Mouse (Mus musculus) left cerebral cortex, postnatal 10 days (tissue): ENCODE data around the gene Gm10320. TPM values are rescaled to one million over a fixed set of nuclear protein-coding genes. Genes with fewer than 3 reads are reported as not detected.

ENCODE experiments used
- DNase-seq, 2 experiments: peaks; one replicate each; pipeline ENCODE4 v3.0.0; 2021 to 2022; ENCODE audit warnings: low spot score in 2 of 2, mixed read lengths in 1 of 2; ENCODE audit errors: extremely low spot score in 1 of 2
- intact Hi-C: fragments of 180-260 bp; cut with DNase I; formaldehyde crosslinking; loops from one replicate; pipeline ENCODE4 v1.15.1; 2025
- total RNA-seq, 2 experiments: library from RNA; stranded (reverse); gene quantifications; 2 replicates each; pipeline ENCODE4 v1.2.3; 2021

Gene Gm10320
- total RNA-seq, 2 experiments from 2014 or later: not detected

DNA sequence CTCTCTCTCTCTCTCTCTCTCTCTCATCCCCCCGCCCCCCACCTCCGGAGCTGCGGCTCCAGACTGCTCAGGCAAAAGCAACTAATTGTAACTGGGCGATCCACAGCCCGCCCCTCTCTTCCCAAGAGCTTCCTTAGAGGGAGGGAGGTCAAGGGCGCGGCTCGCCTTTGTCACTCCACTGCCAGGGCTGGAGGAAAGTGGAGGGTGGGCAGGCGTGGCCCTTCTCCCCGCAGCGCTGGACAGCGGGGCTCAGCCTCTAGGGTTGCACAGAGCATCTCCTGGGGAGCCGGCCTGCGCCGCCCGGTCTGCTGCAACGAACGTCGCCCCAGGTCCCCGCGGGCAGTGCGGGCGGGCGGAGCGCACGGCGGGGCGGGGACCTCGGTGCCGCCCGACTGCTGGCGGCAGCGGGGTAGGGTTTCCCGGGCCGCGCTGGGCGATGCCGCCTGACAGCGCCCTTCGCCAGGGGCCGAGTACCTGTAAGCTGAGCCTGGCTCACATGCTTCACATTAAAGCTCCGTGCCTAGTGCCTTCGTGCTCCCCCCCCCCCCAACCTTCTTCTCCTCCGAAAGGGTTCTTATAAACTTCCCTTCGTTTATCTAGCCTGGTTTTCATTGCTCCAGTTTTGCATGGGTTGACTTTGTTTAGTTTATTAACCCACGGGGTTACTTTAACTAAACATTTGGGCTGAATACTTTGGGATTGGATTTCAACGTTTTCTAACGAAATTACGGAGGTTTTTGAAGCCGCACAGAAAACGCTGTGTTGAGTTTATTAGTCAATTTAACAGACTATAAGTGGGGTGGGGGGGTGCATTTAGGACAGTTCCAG lies 13.1 kb upstream of the Gm10320 start:
- intact Hi-C loops: loop anchor here (2.0 to 5.0 kb wide), 2 partner anchors 67 to 148 kb away; no protein-coding TSS in a partner anchor

DNA sequence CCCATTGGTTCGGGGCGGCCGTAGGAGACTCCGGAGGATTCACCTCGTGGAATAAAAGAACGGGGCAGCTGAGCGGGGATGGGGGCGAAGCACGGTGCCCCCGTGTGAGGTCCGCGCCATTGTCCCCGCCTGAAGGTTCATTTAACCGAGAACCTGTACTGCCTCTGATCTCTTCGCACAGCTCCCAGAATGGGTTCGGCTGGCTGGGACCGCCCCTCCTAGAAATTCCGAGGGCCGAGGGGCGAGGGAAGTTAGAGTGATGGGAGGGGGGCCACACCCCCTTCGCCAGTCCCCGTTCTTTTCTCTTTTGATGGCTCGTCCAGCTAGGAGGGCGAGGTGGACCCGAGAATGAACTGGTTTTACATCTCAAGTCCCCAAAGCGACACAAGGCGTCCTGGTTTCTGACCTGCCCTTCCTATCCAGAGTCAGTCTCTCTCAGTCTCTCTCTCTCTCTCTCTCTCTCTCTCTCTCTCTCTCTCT lies 12.4 kb upstream of the Gm10320 start:
- DNase-seq: peak in 1 of 2 experiments; percentile 57
- intact Hi-C loops: loop anchor here (2.0 to 5.0 kb wide), 2 partner anchors 68 to 147 kb away; no protein-coding TSS in a partner anchor

More for the DNA sequence above, 13.1 kb upstream of the Gm10320 start:
- DNase-seq: peak in 1 of 2 experiments; percentile 71

DNA sequence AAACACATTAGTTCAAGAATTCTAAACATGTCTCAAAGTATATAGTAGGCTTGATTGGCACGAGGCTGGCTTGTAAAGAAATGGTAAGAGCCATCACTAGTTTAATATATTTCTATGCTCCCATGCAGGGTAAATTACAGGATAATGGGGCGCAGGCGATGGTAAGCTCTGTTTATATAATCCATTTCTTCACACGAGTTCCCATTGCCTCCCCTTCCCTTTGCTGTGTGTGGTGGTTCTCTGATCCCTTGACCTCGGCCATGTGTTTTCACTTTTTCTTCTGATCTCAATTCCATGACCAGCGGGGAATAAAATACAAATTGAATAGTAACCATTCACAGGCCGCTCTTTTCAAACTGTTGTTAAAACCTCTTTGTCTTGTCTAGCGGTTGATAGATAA lies 11.8 kb upstream of the Gm10320 start:
- intact Hi-C loops: loop anchor here (5.0 kb wide), 1 partner anchor 69 kb away; no protein-coding TSS in a partner anchor
- no peak for DNase-seq

DNA sequence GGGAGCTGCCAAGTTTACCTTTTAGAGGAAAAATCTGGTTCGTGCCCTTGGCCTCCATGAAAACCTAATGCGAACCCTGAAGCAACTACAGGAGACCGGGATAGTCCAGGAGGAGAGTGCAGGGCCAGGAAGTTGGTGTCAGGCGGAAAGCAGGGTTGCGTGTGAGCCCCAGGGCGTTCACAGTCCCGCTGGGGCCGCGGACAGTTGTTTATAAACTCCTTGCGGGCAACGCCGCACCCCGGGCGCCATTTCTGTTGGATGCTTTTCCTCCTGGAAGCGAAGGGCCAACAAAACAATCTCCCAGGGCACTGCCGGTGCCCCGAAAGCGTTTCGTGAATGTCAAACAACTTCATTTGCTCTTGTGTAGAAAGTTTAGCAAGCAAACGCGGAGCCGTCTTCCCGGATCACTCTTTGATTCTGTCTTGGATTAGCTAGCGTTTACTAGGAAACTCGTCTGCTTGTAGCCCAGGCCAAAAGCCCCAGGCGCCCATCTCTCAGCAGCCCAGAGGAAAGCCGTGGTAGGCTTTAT lies 11.1 kb upstream of the Gm10320 start:
- intact Hi-C loops: loop anchor here (5.0 kb wide), 1 partner anchor 69 kb away; no protein-coding TSS in a partner anchor
- no peak for DNase-seq

DNA sequence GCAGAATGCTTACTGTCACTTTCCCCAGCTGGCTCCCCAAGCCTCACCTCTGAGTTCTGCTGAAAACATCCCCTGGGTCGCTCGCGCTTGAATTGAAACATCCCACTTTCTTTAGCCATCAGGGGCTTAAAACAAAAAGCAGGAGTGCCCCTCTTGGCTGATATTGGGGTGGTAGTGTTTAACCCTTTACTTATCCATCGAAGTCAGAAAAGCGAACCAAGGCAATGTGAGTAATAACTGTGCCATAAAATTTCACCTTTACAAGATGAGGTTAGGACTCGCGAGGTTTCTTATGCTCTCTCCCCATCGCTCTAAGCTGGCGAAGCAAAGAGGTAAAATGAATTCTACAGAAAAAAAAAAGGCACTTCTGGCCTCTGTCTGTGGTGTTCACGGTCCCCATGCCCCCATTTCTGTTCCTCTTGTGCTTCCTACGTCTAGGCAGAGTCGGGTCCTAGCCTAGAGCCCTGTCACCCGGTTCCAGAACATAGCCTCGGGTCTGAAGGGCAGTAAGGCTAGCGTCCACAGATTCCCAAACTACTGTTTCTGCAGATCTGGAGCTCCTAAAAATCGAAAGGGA lies 10.5 kb upstream of the Gm10320 start:
- DNase-seq: no peak
- intact Hi-C loops: loop anchor here (5.0 kb wide), 1 partner anchor 70 kb away; no protein-coding TSS in a partner anchor

DNA sequence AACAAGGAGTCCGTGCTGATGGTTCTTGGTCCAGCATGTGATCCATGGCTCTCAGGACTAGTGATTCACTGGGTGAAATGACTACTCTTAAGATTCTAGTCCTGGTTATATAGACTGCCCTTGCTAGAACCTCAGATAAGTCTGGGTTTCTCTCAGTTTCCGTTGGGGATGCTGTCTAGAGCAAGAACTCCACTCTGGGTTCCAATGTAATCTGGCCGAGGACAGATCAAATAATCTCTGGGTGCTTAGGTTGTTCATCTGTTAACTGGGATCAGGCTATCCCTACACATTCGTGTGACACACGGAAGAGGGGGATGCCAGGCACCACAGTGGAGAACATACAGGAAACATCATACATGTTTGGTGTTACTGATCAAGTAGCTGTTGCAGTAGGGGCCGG lies 9.5 kb upstream of the Gm10320 start:
- DNase-seq: no peak
- intact Hi-C loops: loop anchor here (2.0 to 5.0 kb wide), 2 partner anchors 71 to 85 kb away; no protein-coding TSS in a partner anchor

DNA sequence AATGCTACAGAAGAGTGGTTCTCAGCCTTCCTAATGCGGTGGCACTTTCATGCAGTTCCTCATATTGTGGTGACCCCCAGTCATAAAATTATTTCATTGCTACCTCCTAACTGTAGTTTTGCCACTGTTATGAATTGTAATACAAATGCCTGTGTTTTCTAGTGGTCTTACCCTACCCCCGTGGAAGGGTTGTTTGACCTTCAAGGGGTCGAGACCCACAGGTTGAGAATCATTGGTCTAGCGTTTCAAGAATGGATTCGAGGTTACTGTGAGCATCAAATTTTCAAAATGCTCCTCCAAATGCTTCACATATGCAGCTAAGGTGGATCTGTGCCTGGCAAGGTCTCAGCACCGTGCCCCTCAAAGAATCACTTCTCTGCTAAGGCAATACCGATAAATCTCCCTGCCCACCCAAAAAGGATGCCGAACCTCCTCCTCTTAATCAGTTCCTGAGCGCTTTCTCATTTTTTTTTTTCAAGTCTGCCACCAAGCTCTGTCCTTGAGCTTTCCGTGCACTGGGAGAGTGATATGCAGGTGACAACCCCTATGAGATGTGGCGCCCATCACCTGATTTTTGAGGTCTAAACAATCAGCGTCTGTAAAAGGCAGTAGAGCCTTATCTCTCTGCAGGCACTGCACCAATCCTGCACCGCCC lies 8.8 kb upstream of the Gm10320 start:
- intact Hi-C loops: loop anchor here (2.0 to 5.0 kb wide), 2 partner anchors 72 to 86 kb away; no protein-coding TSS in a partner anchor
- DNase-seq: no peak

DNA sequence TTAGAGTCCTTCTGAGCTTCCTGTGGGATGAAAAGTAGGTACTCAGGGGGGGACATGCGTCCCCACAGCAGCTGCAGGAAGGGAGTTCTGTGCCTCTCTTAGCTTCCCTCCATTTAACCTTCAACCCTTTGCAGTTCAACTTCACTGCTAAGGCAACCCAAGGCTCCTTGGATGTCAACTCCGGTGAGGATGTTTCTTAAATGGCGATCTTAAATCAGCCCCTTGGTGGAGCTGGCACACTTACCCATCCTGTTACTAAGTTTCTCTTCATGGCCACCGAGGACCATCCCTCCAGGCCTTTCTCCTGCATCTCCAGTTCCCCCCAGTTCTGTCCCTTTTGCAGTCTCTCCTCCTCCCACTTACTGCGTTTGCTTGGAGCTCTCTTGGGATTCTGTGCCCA lies 6.8 kb upstream of the Gm10320 start:
- no peak for DNase-seq
- intact Hi-C loops: no loop called here

DNA sequence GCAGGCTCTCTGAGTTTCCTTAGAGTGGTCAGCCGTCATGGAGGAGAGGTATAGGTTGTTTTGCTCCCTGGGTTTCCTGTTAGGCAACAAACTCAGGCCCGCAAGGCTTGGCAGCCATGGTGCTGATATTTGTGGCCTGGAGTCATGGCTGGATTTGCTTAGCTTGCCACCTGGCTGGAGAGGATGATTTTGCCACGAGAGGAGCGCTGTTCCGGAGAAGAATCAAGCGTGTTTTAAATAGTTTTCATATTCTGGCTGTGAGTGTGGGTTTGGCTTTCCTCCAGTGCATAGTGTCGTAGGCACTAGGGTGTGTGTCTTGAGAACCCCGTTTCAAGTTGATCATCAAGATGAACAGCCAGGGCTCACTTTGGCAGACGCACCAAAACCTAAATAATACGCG lies 6.3 kb upstream of the Gm10320 start:
- intact Hi-C loops: no loop called here
- DNase-seq: no peak

DNA sequence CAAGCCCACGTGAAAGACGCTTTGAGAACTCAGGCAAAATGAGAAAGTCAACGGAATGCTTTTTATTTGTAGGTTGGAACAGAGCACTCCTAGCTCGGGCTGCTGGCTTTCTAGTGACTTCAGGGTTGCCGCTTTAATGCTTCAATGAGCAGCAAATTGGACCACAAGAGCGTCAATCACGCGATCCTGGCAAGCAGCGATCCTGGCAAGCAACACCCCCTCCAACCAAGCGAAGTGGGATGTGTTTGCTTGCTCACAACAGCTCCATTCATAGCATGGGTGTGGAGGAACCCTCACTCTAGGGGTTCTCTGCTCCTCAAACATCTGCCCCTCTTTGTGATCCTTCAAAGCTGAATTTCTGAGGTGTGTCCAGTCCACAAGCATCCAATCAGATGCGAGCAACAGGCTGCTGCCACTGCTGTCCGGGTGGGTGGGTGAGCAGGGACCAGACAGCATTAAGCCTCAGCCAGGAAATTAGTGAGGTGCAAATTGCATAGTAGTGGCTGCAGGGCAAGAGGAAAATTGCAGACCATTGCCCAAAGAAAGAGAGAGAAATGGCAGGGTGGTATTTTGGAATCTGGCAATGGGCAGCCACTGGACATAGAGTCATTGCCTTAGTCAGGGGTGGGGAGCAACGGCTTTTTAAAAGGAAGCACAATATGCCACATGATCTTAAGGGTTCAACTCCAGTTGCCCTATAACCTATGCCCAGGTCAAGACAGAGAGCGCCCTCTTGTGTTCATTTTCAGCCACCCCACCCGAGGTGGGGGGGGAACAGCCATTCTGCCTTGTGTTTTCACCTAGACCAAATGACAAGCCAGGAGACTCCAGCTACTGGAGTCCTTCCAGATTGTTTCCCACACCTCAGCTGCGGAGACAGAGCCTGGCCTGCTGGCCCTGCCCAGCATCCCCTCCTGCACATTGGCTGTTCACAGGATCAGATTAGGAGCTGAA lies 5.4 kb upstream of the Gm10320 start:
- intact Hi-C loops: no loop called here
- no peak for DNase-seq

DNA sequence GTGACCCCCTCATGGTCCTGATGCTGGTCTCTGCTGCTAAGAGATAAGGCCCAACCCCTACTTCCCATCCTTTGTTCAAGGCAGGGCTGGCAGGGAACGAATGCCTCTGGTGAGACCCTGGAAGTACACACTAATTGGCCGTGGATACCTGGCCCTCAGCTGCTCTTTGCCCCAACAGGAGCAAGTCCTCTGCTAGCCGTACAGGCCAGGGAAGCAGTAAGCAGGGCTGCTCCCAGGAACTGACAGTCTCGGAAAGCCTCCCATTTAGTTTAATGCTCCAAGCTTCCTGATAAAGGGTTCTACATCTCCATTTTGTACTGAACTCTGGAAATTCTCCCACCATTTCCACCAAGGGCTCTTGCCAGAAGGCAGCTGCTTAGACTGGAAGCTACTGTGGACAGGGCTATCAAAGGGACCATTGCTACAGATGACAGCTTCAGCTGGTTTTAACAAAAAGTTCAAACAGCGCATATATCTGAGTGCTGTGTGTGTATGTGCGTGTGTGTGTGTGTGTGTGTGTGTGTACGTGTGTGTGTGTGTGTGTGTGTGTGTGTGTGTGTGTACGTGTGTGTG lies 2.8 kb upstream of the Gm10320 start:
- DNase-seq: no peak
- intact Hi-C loops: no loop called here

DNA sequence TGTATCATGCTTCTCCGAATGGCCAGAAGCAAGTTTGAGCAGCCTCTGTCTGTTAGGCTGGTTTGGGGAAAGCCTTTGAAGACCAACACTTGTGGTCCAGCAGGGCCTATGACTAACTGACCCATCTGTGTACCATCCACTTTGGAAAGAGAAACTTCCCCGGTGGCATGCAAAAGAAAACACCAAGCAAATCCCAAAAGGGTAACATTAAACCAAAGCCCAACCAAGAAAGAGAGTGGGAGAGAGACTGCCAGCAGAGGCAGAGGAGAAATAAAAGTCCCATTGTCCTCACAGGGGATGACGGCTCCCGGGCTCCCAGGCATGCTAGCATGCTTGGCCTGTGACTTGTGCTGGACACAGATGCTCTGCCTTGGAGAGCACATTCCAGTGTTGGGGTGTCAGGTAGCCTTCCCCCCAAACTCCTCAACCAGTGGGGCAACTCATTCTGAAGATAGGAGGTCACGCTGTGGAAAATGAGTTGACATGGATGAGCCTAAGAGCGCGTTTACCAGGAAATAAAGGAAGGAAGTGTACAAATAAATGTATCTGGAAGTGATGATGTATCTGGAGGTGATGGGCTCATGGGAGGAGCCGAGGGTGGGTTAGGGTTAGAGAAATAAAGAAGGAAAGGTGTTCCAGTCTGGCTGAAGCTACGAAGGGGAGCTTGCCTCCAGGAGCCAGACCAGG lies 911 bp upstream of the Gm10320 start:
- intact Hi-C loops: no loop called here
- no peak for DNase-seq

DNA sequence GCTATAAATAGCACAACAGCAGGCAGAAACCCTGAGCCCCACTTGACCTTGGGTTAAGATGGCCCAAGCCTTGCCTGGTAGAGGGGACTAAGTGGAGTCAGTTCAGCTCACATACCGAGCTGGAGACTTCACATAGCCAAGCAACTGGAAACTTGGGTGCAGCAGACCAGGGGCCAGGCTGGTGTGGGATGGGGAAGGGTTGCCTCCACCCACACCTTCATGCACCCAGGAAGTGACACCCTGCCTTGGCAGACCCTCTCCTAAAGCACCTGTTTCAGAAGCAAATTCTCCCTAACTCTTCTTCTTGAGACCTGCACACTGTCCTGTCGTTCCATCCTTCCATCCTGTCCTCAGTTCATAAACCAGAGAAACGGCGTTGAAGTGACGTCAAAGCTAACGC lies 5.1 kb downstream of the Gm10320 start:
- intact Hi-C loops: no loop called here
- DNase-seq: no peak

DNA sequence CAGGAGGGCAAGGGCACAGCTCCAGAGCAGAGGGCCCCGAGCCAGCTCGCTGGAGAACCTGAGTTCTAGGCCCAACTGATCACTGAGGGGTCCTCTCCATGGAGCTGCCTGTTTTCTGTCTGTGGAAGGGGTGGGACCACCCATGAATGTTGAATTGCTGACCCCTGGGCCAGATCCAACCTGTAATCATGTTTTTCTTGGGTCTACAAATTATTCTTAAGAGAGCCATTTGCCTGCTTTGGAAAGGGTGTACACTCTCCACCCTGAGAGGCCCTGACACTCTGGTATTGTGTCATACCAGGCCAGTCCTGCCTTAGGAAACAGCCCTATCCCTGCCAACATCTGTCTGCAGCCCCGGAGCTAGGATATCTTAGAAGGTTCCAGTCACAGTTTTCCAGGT lies 5.6 kb downstream of the Gm10320 start:
- DNase-seq: no peak
- intact Hi-C loops: no loop called here

DNA sequence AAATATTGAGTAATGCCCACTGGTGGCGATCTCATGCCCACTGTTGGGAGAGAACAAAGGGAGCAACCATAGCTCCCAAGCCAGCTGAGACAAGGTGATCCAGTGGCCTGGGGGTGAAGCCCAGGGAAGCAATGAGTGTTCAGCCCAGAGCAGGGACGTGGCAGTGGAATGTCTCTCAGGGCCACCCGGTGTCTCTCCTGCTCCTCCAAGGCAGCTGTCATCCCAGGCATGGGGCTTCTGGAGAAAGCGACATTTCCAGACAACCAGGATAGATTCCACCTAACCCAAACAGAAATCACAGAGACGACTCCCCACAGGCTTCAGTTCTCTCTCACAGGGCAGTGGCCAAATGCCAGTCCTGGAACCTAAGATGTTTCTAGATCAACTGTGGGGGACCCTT lies 6.4 kb downstream of the Gm10320 start:
- peak in 1 of 2 experiments; percentile 49 for DNase-seq
- intact Hi-C loops: no loop called here

DNA sequence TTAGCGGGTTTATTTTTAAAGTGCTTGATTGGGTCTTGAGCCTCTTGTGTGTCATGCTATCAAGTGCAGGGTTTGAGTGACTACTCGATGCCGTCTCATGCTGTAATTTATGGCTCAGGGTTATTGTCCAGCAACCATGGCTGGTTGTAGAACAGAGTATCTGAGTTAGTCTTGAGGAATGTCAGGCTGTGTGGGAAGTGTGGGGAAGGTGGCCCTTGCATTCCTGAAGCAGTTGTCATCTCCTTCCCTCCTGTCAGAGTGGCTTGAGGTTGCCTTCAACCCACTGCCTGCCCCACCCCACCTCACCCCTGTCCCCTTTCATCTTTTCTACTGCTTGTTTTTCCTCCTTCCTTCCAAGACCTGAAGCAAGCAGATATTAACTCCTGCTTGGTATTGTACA lies 13.8 kb downstream of the Gm10320 start:
- DNase-seq: no peak
- intact Hi-C loops: no loop called here

DNA sequence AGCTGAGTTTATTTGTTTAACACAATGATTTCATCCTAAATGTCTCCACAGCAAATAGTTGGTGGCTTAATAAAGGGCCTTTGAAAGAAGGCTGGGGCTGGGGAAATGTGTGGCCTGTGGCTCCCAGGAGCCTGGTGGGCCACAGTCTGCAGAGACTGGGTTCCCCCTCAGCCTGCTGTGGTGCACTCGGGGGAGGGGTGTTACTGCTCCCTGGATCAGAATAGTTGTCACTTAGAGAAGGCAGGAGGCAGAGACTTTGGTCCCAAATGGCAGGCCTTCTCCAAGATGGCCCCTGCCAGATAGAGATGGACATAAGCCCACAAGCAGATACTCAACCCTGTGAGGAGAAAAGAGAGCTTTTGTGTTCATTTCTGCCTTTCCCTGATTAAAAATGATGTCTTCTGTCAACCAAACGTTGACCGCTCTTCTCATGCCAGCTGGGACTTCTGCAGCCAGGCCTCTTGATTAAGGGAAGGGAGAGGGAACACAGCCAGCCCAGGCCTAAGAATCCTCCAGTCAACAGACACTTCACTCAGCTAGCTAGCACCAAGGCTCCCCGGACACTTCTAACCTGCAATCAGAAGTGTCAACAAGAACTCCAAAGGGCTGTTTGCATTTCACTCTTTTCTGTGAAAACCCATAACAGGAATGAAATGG lies 14.8 kb downstream of the Gm10320 start:
- intact Hi-C loops: no loop called here

More for the DNA sequence above, 14.8 kb downstream of the Gm10320 start:
- DNase-seq: no peak
